Mouse (Mus musculus) erythroblast, embryonic 14.5 days (primary cell): ENCODE measurements around the gene Gas6. TPM values are rescaled to one million over a fixed set of nuclear protein-coding genes. Genes with fewer than 3 reads are reported as not detected.

Experiments used
- H3K27me3 ChIP-seq: 2 replicates; pipeline ENCODE4 v1.6.1; 2012; ENCODE audit warnings: inconsistent platforms; ENCODE audit not compliant: control insufficient read depth
- H3K36me3 ChIP-seq: 2 replicates; pipeline ENCODE4 v1.6.1; 2012; ENCODE audit warnings: mild to moderate bottlenecking, inconsistent platforms; ENCODE audit not compliant: control insufficient read depth
- H3K4me1 ChIP-seq: 2 replicates; pipeline ENCODE4 v1.6.1; 2012; ENCODE audit warnings: inconsistent platforms; ENCODE audit not compliant: control insufficient read depth
- H3K4me3 ChIP-seq: replicated peaks from 2 replicates; pipeline ENCODE3; 2012; ENCODE audit warnings: moderate library complexity, mild to moderate bottlenecking, inconsistent platforms
- H3K9me3 ChIP-seq: 2 replicates; pipeline ENCODE4 v1.6.1; 2012; ENCODE audit warnings: low read length, inconsistent platforms, mixed read lengths; ENCODE audit not compliant: control insufficient read depth
- GATA1 ChIP-seq: IDR thresholded peaks from 2 replicates; pipeline ENCODE4 v1.6.1; 2012; ENCODE audit warnings: low read length, inconsistent platforms, mixed read lengths
- TAL1 ChIP-seq: IDR thresholded peaks from 3 replicates; pipeline ENCODE4 v1.6.1; 2012; ENCODE audit warnings: low read length, inconsistent platforms, mixed read lengths
- polyA plus RNA-seq: library from polyadenylated mRNA; stranded (reverse); fragments of >175 nt; gene quantifications from 2 replicates; pipeline ENCODE4 v1.2.3, GENCODE M21; 2012

Gas6 gene
- polyA plus RNA-seq: 0.04 and 0.07 TPM in 2 replicates

DNA sequence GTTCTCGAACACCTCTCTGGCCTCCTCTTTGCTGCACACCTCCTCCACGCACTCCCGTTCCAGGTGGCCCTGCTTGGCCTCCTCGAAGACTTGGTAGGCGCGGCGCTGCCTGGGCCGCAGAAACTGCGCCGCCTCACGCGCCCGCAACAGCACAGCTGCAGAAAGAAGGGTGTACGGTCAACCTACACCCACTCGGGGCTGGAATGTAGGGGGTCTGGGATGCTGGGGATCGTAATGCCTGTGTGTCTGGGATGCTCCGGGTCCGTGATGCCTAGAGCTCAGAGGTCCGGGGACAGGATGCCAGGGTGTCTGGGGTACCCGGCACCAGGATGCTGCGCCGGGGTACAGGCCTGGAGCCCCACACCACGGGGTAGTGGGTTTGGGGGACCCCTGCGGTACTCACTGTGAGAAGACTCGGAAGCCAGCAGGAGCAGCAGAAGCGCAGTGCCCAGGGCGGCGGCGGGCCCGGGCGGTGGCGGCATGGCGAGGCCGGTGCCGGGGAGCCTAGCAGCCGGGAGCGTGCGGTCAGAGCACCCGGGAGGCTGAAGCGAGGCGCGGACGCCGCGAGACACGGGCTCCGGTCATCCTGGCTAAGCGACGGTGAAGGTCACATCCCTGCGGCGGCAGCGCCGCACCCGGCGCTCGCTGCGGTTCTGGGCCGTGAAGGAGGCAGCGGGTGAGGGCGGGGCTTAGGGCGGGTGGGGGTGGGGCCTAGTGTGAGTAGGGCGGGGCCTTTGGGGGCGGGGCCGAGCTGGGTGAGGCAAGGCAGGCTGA, at the start of gene Gas6:
Gas6 (minus strand) TSS at position 633 of the 774 bp plus-strand sequence.
- H3K9me3 ChIP-seq: no peaks in the 10 kb centered on the region; the same call in 1 of the 2 replicates
- H3K36me3 ChIP-seq: no peaks in the 10 kb centered on the region
- H3K4me3 ChIP-seq: peak within 1 kb of the TSS; percentile 21
- H3K27me3 ChIP-seq: peaks cover 44% of the 10 kb centered on the region
- TF ChIP-seq GATA1 (no peak), TAL1 (no peak)
- H3K4me1 ChIP-seq: peaks cover 5% of the 10 kb centered on the region

DNA sequence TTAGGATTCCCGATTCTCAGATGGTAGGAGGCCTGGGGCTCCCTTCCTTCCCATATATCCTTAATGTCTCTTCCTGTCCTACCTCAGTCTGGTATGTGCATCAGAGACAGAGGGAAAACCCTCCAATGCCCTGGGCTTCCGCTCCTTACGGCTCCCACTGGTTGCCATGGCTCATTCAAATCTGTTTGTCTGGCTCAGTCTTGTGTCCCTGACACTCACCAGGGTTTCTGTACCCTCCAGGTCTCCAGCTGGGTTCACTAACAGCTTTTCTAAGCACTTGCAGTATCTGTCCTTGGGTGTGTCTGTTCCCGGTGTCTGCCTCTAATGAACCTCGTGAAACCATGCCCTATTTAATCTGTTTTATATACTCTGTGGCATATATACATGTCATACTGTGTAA, 47.2 kb upstream of the Gas6 start:
- no peaks in the 10 kb centered on the region for H3K4me1 ChIP-seq
- H3K9me3 ChIP-seq: no peaks in the 10 kb centered on the region
- H3K4me3 ChIP-seq: no peak overlapping the region
- H3K27me3 ChIP-seq: no peaks in the 10 kb centered on the region
- H3K36me3 ChIP-seq: no peaks in the 10 kb centered on the region
- TF ChIP-seq TAL1 (no peak), GATA1 (no peak)

DNA sequence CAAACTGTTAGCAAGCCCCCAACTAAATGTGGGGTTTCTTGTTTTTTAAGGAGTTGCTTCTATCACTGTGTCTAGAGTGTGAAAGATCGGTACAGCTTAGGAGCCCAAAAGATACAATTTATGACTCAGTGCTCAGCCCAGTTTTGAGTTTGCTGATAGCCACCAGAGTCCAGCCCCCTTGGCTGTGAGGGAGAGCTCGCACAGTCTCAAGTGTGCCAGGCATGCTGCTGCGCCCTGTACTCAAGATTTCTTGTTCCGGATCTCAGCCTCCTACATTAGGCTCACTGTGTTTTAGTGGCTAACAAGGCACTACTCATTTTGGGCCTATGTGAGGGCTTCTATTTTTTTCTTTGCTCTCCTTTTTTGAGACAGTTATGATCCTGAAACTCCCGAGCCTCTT, 45.8 kb upstream of the Gas6 start:
- no peak overlapping the region for H3K4me3 ChIP-seq
- no peaks in the 10 kb centered on the region for H3K4me1 ChIP-seq
- H3K36me3 ChIP-seq: no peaks in the 10 kb centered on the region
- TF ChIP-seq GATA1: no peak
- no peaks in the 10 kb centered on the region for H3K27me3 ChIP-seq
- no peaks in the 10 kb centered on the region for H3K9me3 ChIP-seq

DNA sequence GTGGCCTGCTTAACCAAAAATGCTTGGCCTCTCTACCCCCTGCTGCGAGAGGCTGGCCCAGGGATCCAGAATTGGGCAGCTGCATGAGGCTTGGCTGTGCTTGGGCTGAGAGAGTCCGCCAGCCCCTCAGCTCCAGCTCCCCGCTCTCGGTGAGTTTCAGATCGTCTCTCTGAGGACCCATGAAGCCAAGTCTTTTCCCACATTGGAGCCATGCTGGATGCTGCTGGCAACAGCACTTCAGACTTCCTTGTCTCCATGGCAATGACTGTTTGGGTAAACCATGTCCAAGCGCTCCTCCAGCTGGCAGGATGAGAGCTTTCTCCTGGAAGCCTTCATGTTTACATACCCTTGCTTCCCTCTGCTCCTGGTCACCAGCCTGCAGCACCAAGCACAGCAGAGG, 44.5 kb upstream of the Gas6 start:
- H3K4me3 ChIP-seq: no peak overlapping the region
- no peak for TF ChIP-seq TAL1
- no peak for TF ChIP-seq GATA1
- H3K9me3 ChIP-seq: no peaks in the 10 kb centered on the region
- H3K27me3 ChIP-seq: no peaks in the 10 kb centered on the region
- H3K36me3 ChIP-seq: no peaks in the 10 kb centered on the region
- H3K4me1 ChIP-seq: no peaks in the 10 kb centered on the region

DNA sequence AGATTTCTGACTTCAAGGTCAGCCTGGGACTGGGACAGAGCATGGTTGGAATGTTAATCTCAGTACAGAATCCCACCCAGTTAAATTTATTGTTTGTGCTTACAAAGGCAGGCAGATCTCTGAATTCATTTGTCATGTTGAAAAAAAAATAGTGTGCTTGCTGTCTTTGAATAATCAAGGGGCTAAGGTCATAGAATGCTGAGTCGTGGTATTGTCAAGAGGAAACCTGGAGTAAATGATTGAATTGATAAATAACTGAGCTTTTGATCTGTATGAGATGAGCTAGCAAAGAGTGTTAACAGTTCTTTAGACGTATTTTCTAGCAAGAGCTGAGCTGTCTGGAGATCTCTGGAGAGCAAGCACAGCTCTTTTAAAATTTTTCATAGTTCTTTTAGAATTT, 42.8 kb upstream of the Gas6 start:
- TF ChIP-seq GATA1 (no peak), TAL1 (no peak)
- Histone ChIP-seq H3K4me1 (no peaks in the 10 kb centered on the region), H3K4me3 (no peak overlapping the region), H3K27me3 (no peaks in the 10 kb centered on the region), H3K9me3 (no peaks in the 10 kb centered on the region), H3K36me3 (no peaks in the 10 kb centered on the region)

DNA sequence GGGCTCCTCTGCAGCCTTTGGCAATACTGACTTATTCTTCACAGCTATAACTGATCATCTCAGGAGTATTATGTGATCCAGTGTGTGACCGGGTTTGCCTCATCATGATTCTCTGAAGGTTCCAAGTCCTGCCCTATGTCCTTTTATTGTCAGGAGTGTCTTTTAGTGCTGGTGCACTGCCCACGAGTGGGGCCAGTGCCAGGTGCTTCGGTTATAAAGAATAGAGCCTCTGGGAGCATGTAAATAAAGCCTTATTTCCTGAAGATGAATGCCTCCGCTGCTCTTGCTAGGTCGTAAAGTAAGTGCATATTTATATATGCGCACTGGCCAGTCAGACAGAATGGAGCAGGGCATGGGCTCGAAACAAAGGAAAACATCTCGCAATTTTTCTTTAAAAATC, 38.8 kb upstream of the Gas6 start:
- no peaks in the 10 kb centered on the region for H3K4me1 ChIP-seq
- H3K27me3 ChIP-seq: no peaks in the 10 kb centered on the region
- TF ChIP-seq GATA1: no peak
- no peak for TF ChIP-seq TAL1
- no peak overlapping the region for H3K4me3 ChIP-seq
- no peaks in the 10 kb centered on the region for H3K36me3 ChIP-seq
- no peaks in the 10 kb centered on the region for H3K9me3 ChIP-seq

DNA sequence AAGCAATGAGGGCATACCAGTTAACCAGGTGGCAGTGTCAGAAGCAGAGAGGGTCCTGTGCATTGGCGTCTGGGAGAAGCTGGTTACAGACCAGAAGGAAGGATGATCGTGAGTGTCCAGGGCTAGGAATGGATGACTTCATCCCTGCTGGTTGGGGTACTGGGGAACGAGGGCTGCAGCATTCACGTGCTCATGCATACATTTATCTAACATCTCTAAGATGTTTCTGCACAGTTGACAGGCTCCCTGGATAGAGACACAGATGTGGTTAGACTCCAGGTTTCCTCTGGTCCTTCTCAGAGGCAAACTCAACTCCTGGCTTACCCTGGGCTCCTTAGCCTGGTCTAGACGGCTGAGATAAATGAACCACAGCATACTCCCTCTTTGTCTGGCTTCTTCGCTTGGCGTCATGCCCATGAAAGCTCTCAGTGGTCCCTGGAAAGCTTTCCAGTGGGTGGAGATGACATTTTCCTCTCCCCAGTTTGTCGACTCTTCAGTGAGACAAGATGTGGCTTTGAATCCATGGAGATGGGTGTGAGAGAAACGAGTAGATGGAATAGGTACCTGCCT, 37.4 kb upstream of the Gas6 start:
- no peaks in the 10 kb centered on the region for H3K36me3 ChIP-seq
- H3K27me3 ChIP-seq: no peaks in the 10 kb centered on the region
- TF ChIP-seq GATA1 (no peak), TAL1 (no peak)
- H3K4me1 ChIP-seq: no peaks in the 10 kb centered on the region
- peaks cover 6% of the 10 kb centered on the region for H3K9me3 ChIP-seq
- no peak overlapping the region for H3K4me3 ChIP-seq

DNA sequence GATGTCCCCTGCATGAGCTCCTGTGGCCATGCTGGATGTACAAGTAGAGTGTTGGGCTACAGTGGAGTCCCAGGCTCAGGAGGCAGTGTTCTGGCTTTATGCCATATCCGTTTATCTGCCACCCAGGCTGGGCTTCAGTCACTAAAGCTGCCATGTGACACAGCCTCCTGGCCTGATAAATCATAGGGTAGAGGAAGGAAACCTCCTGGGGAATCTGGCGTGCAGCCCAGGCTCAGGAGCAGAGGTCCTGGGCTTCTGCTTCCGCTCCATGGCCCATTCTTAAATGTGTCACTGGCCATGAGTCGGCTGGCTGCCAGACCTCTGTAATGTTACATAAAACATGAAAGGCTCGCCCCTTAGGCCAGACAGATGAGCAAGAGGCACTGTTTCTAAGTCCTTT, 36.7 kb upstream of the Gas6 start:
- TF ChIP-seq GATA1: no peak
- no peak for TF ChIP-seq TAL1
- Histone ChIP-seq H3K27me3 (no peaks in the 10 kb centered on the region), H3K9me3 (peaks cover 6% of the 10 kb centered on the region), H3K36me3 (no peaks in the 10 kb centered on the region), H3K4me1 (no peaks in the 10 kb centered on the region), H3K4me3 (no peak overlapping the region)

DNA sequence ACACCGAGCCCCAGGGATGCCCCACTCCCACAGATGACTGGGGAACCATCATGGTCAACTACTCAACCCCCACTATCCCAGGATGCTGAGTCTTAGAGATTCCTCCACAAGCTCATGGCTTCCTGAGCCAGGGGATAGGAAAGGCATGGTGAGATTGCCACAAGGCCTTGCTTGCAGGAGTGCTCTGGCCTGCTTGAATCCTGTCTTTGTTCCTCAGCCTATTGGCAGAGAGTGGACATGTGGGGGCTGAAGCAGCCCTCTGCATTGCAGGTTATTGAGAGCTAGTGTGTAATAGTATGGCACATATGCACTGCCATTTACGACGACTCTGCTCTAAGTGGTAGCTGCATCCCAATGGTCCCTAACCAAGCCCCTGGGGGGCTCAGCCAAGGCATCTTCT, 36.1 kb upstream of the Gas6 start:
- TF ChIP-seq GATA1 (no peak), TAL1 (no peak)
- H3K4me1 ChIP-seq: no peaks in the 10 kb centered on the region
- peaks cover 6% of the 10 kb centered on the region for H3K9me3 ChIP-seq
- H3K27me3 ChIP-seq: no peaks in the 10 kb centered on the region
- no peaks in the 10 kb centered on the region for H3K36me3 ChIP-seq
- no peak overlapping the region for H3K4me3 ChIP-seq
